Mouse (Mus musculus) kidney, postnatal 25 days (tissue): ENCODE measurements at regions not wholly inside any gene's neighbourhood (a gene's known extent, or its start where the extent isn't known, plus 50 kb on each side); places are given as distances from the start of the nearest gene placed in this dataset.
A peak's percentile ranks its signal among the peaks of the same experiment; 100 is the strongest.

Experiments
- DNase-seq, 2 experiments: peaks; one replicate each; pipeline ENCODE4 v3.0.0; 2021; ENCODE audit warnings: mixed read lengths in 2 of 2

GRCm38 (mm10) chr6:81733527-81733926 is 189.9 kb upstream of the Gcfc2 start:
- no peak for DNase-seq

GRCm38 (mm10) chr6:81738466-81738865 is 185.0 kb upstream of the Gcfc2 start:
- DNase-seq = no peak

GRCm38 (mm10) chr6:81749681-81750080 is 173.8 kb upstream of the Gcfc2 start:
- DNase-seq = no peak

- DNase-seq = no peak
Measured at GRCm38 (mm10) chr6:81751631-81752030, 171.8 kb upstream of the Gcfc2 start.

- no peak for DNase-seq
Measured at GRCm38 (mm10) chr6:81756242-81756641, 167.2 kb upstream of the Gcfc2 start.

GRCm38 (mm10) chr6:81758876-81759275 is 164.6 kb upstream of the Gcfc2 start:
- DNase-seq = no peak

GRCm38 (mm10) chr6:81760181-81760580 is 163.3 kb upstream of the Gcfc2 start:
- no peak for DNase-seq

GRCm38 (mm10) chr6:81765831-81766230 is 157.6 kb upstream of the Gcfc2 start:
- DNase-seq = no peak

- DNase-seq = no peak
Measured at GRCm38 (mm10) chr6:81766800-81767199, 156.7 kb upstream of the Gcfc2 start.

GRCm38 (mm10) chr6:81768669-81769537 is 154.6 kb upstream of the Gcfc2 start:
- no peak for DNase-seq

- no peak for DNase-seq
Measured at GRCm38 (mm10) chr6:81770301-81770700, 153.2 kb upstream of the Gcfc2 start.

- no peak for DNase-seq
Measured at GRCm38 (mm10) chr6:81771862-81772261, 151.6 kb upstream of the Gcfc2 start.

GRCm38 (mm10) chr6:81782131-81782530 is 141.3 kb upstream of the Gcfc2 start:
- DNase-seq = no peak

GRCm38 (mm10) chr6:81782815-81783435 is 140.5 kb upstream of the Gcfc2 start:
- DNase-seq = no peak

- no peak for DNase-seq
Measured at GRCm38 (mm10) chr6:81795281-81795680, 128.2 kb upstream of the Gcfc2 start.

GRCm38 (mm10) chr6:81800822-81801221 is 122.6 kb upstream of the Gcfc2 start:
- no peak for DNase-seq

- no peak for DNase-seq
Measured at GRCm38 (mm10) chr6:81801804-81802203, 121.7 kb upstream of the Gcfc2 start.

- no peak for DNase-seq
Measured at GRCm38 (mm10) chr6:81805942-81806341, 117.5 kb upstream of the Gcfc2 start.

GRCm38 (mm10) chr6:81808712-81809111 is 114.8 kb upstream of the Gcfc2 start:
- DNase-seq = no peak

GRCm38 (mm10) chr6:81815248-81815961 is 108.1 kb upstream of the Gcfc2 start:
- DNase-seq = no peak

GRCm38 (mm10) chr6:81815962-81816338 is 107.5 kb upstream of the Gcfc2 start:
- no peak for DNase-seq

- DNase-seq = peak in 1 of 2 experiments; percentile 43
Measured at GRCm38 (mm10) chr6:81817050-81817827, 106.2 kb upstream of the Gcfc2 start.

- DNase-seq = no peak
Measured at GRCm38 (mm10) chr6:81818573-81818972, 104.9 kb upstream of the Gcfc2 start.
